Mouse (Mus musculus): ENCODE results near the gene Slco3a1. TPM values are rescaled to one million over a fixed set of nuclear protein-coding genes. Genes with fewer than 3 reads are reported as not detected.

Gene Slco3a1
- polyA plus RNA-seq, 1 experiment = 9.4 TPM

DNA sequence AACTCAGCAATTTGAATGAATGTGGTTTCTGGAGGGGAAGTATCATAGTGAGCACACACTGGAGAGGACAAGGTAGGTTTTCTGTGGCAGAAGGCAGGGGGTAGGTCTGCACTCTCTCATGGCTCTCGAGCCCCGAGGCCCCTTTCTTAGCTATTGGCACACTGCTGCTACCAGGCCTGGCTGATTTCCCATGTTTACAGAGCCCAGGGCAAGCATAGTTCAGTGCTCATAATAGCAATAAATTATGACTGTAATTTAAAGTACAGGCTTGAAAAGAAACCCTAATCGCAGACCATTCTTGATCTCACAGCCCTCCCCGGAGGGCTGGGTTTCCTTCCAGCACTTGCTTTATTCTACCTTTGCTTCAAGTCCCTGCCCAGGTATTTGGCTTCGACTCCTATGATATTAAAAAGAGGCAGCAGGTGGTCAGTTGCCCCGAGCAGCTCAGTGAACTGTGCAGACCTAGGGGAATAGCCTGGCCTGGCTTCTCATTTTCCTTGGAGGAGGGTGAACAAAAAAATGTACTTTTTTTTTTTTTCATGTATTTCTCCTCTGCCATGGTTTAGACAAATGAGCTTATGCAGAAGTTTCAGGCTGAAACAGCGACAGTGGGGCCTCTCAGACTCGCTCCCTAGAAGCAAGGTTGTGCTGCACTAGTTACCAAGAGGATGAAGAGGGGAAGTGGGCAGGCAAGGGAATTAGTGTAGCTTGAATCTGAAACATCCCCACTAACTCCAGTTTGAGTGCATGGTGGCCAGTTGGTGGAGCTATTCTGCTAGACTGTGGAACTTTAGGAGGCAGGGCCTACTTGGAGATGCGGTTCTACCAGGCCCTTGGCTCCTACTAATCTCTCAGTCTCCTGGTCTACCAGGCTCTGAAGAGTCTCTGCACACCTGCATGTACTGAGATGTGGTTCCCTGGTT is 130.4 kb downstream of the Slco3a1 start:
- Histone ChIP-seq H3K4me3 (replicated peaks) (no peak overlapping the region), H3K4me1 (peaks cover 63% of the 10 kb centered on the region), H3K9me3 (no peaks in the 10 kb centered on the region), H3K27me3 (replicated peaks) (peaks cover 2% of the 10 kb centered on the region), H3K36me3 (replicated peaks; ENCODE audit: low read length) (no peaks in the 10 kb centered on the region)
- TF ChIP-seq GATA1 (IDR thresholded peaks at IDR 0.05; ENCODE audit: borderline replicate concordance, low read length) (no peak), FLI1 (IDR thresholded peaks at IDR 0.05; ENCODE audit: low read length) (no peak)

DNA sequence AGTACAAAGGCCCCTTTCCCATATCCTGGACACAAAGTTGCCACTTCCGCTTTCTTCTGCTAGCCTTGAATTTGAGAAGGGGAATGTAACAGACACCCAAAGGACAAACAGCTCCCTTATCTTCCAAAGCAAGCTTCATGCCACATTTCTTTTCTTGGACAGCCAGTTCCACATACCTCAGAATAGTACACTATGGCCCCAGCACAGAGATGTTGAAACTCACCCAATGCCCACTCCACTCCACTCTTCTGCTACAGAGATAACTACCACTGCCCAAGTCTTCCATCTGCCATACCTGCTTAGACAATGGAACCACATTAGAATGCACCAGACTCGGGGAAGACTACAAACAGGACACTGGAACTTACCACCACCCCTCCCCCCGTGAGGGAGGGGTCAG is 131.3 kb downstream of the Slco3a1 start:
- TF ChIP-seq FLI1 (IDR thresholded peaks at IDR 0.05; ENCODE audit: low read length) = no peak
- no peak for TF ChIP-seq GATA1 (IDR thresholded peaks at IDR 0.05; ENCODE audit: borderline replicate concordance, low read length)
- peaks cover 2% of the 10 kb centered on the region for H3K27me3 ChIP-seq (replicated peaks)
- no peaks in the 10 kb centered on the region for H3K9me3 ChIP-seq
- H3K36me3 ChIP-seq (replicated peaks; ENCODE audit: low read length) = no peaks in the 10 kb centered on the region
- H3K4me3 ChIP-seq (replicated peaks) = no peak overlapping the region
- peaks cover 63% of the 10 kb centered on the region for H3K4me1 ChIP-seq

GRCm38 (mm10) chr7:74422731-74423130 is 131.8 kb downstream of the Slco3a1 start:
- Histone ChIP-seq H3K36me3 (replicated peaks; ENCODE audit: low read length) (no peaks in the 10 kb centered on the region), H3K4me1 (peaks cover 64% of the 10 kb centered on the region), H3K27me3 (replicated peaks) (peaks cover 2% of the 10 kb centered on the region), H3K9me3 (no peaks in the 10 kb centered on the region), H3K4me3 (replicated peaks) (no peak overlapping the region)
- TF ChIP-seq GATA1 (IDR thresholded peaks at IDR 0.05; ENCODE audit: borderline replicate concordance, low read length) (no peak), FLI1 (IDR thresholded peaks at IDR 0.05; ENCODE audit: low read length) (no peak)

GRCm38 (mm10) chr7:74422002-74422401 is 132.6 kb downstream of the Slco3a1 start:
- Histone ChIP-seq H3K4me3 (replicated peaks) (peak overlapping the region; percentile 44), H3K4me1 (peaks cover 63% of the 10 kb centered on the region), H3K36me3 (replicated peaks; ENCODE audit: low read length) (no peaks in the 10 kb centered on the region), H3K27me3 (replicated peaks) (peaks cover 2% of the 10 kb centered on the region), H3K9me3 (no peaks in the 10 kb centered on the region)
- TF ChIP-seq FLI1 (IDR thresholded peaks at IDR 0.05; ENCODE audit: low read length) (no peak), GATA1 (IDR thresholded peaks at IDR 0.05; ENCODE audit: borderline replicate concordance, low read length) (no peak)

- peaks cover 2% of the 10 kb centered on the region for H3K27me3 ChIP-seq (replicated peaks)
- no peaks in the 10 kb centered on the region for H3K36me3 ChIP-seq (replicated peaks; ENCODE audit: low read length)
- H3K9me3 ChIP-seq = no peaks in the 10 kb centered on the region
- no peak overlapping the region for H3K4me3 ChIP-seq (replicated peaks)
- H3K4me1 ChIP-seq = peaks cover 63% of the 10 kb centered on the region
- TF ChIP-seq GATA1 (IDR thresholded peaks at IDR 0.05; ENCODE audit: borderline replicate concordance, low read length) = no peak
- no peak for TF ChIP-seq FLI1 (IDR thresholded peaks at IDR 0.05; ENCODE audit: low read length)
Measured at GRCm38 (mm10) chr7:74421591-74421990, 133.0 kb downstream of the Slco3a1 start.

GRCm38 (mm10) chr7:74419706-74420105 is 134.9 kb downstream of the Slco3a1 start:
- Histone ChIP-seq H3K36me3 (replicated peaks; ENCODE audit: low read length) (no peaks in the 10 kb centered on the region), H3K4me1 (peaks cover 52% of the 10 kb centered on the region), H3K27me3 (replicated peaks) (peaks cover 2% of the 10 kb centered on the region), H3K4me3 (replicated peaks) (no peak overlapping the region), H3K9me3 (no peaks in the 10 kb centered on the region)
- TF ChIP-seq FLI1 (IDR thresholded peaks at IDR 0.05; ENCODE audit: low read length) = no peak

DNA sequence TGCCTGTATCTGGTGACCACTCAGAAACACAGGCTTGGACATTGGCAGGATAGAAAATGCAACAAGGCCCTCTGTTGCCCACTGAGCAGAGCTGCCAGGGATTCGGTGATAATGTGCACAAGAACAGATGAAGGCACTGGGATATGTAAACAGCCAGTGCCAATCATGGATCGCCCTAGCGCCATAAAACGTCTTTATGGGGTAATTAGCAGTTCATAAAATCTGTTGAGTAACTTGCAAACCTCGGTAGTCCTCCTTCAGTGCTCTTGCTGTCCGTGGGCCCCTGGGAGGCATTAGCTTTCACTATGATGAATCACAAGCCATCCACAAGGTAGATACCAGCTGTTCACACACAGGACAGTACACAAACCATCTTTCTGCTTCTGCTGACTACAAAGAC is 137.6 kb downstream of the Slco3a1 start:
- Histone ChIP-seq H3K36me3 (replicated peaks; ENCODE audit: low read length) (peaks cover 4% of the 10 kb centered on the region), H3K9me3 (0 out of 2 replicates have a peak, but pooled peaks cover 3% of the 10 kb centered on the region)
- TF ChIP-seq GATA1 (IDR thresholded peaks at IDR 0.05; ENCODE audit: borderline replicate concordance, low read length) = no peak
- no peak for TF ChIP-seq FLI1 (IDR thresholded peaks at IDR 0.05; ENCODE audit: low read length)

DNA sequence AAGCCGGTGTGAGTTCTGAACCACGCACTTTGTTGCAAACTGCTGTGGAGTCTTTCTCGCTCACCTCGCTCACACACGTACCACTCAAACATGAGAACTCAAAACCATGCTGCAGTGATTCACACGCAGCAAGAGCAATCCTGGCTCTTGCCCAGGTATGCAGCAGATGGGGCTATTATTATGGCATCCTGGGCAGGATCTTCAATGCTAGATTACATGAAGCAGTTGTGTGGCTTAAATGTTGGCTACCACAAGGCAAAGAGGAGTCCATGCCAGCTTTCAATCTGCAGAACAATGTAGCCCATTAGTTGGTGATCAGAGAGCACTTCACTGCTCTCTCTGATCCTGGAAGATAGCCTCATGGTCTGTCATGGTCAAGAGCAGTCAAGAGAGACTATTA is 139.3 kb downstream of the Slco3a1 start:
- H3K36me3 ChIP-seq (replicated peaks; ENCODE audit: low read length) = peaks cover 4% of the 10 kb centered on the region
- no peak for TF ChIP-seq FLI1 (IDR thresholded peaks at IDR 0.05; ENCODE audit: low read length)
- TF ChIP-seq GATA1 (IDR thresholded peaks at IDR 0.05; ENCODE audit: borderline replicate concordance, low read length) = no peak
- no peak overlapping the region for H3K4me3 ChIP-seq (replicated peaks)
- peaks cover 53% of the 10 kb centered on the region for H3K4me1 ChIP-seq
- no peaks in the 10 kb centered on the region for H3K27me3 ChIP-seq (replicated peaks)
- H3K9me3 ChIP-seq = 0 out of 2 replicates have a peak, but pooled peaks cover 3% of the 10 kb centered on the region

More for the DNA sequence above, 137.6 kb downstream of the Slco3a1 start:
- H3K4me1 ChIP-seq = peaks cover 42% of the 10 kb centered on the region
- H3K27me3 ChIP-seq (replicated peaks) = peaks cover 2% of the 10 kb centered on the region
- no peak overlapping the region for H3K4me3 ChIP-seq (replicated peaks)

DNA sequence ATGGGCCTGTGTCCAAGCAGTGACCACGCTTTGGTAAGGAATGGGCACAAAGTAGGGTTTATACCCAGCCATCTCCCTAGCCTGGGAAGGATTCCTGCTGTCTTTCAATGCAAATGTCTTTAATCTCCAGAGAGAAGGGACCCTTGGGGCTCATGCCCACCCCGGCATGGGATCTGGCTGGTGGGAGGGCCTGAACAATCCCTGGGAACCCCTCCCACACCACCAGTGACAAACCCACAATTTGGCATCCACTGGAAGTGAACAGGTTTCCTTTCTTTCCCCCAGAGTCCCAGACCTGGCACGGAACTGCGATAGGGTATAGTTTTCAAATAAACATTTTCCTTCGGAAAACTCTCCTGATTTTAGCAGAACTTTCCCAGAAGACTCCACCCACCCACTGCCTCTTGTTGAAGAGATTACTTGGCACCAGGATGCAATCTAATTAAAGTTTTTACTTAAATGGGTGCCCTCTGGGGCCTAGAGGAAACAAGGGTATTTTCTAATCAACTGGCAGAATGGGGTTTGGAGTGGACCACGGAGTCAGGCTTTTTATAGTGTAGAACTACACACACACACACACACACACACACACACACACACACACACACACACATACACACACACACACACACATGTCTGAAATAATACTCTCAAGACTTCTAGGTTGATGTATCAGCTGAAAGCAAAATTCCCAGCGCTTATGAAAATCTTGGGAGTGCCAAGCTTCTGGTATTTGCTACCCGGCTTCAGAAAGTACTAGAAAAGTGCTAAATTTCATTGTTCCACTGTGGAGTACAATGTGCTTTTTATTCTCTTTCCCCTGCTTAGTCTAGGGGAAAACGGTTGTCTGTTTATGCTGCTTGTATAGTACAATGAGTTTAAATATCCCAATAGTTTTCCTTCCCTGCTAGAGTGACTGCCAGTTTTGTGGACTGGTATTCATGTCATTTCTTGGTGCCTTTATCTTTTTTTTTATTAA is 140.6 kb downstream of the Slco3a1 start:
- H3K27me3 ChIP-seq (replicated peaks) = no peaks in the 10 kb centered on the region
- no peak overlapping the region for H3K4me3 ChIP-seq (replicated peaks)
- 0 out of 2 replicates have a peak, but pooled peaks cover 3% of the 10 kb centered on the region for H3K9me3 ChIP-seq
- peaks cover 4% of the 10 kb centered on the region for H3K36me3 ChIP-seq (replicated peaks; ENCODE audit: low read length)
- no peak for TF ChIP-seq GATA1 (IDR thresholded peaks at IDR 0.05; ENCODE audit: borderline replicate concordance, low read length)
- no peak for TF ChIP-seq FLI1 (IDR thresholded peaks at IDR 0.05; ENCODE audit: low read length)
- H3K4me1 ChIP-seq = peaks cover 63% of the 10 kb centered on the region
